ENCODE assay signal across 17 mouse cellular contexts in the genomic region with DNA sequence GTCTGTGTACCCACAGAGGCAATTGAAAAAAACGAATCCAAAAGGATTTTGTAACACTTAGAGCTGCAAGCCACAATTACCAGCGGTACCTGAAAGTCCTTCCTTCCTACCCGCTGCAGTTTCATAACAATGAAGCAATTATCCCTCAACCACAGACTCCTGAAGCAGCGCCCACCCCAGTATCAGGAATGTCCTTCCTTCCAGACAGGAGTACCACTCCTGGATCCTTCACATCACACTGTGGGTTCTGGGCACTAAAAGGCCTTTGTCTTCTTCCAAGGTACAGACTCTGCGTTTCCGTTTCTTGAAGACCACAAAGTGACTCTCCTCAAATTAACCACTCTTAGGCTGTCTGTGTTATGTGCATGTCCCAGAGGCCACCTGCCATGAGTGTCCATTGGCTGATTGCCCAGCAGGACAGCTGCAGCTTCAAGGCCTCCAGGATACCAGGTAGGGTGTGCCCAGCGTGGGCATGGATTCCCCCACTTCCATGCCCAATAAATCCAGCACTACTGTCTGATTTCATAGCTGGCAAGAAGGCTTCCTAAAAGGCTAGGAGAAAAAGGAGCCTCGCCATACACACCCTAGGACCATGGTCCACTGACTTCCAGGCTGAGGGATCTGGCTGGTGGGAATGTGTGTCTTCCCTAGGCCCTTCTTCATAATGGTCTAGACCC. TPM values are rescaled to one million over a fixed set of nuclear protein-coding genes. Genes with fewer than 3 reads are reported as not detected.
DNase-seq lines count a peak whose midpoint lies in the region; ATAC-seq and TF ChIP-seq lines count a peak whose summit lies in the region.
"Had no signal": no experiment of that assay in that cellular context is flagged by ENCODE, and none has a peak within 500 bp of the region (broad histone marks: within the 10 kb centered on the region; RNA-seq: fewer than 3 reads in every experiment).

No protein-coding gene starts in this region.

- no peak overlapping the region for H3K9ac ChIP-seq in embryonic facial prominence, embryonic 15.5 days
- H3K9ac ChIP-seq in lung, embryonic 14.5 days = no peak overlapping the region
- H3K9ac ChIP-seq in MEL (ENCODE audit: control insufficient read depth, low read depth, low read length, poor library complexity, severe bottlenecking) = peak overlapping the region; percentile 33; the same call in 1 of the 2 replicates
- H3K9ac ChIP-seq in liver, postnatal 0 days (replicated peaks) = no peak overlapping the region
- H3K9ac ChIP-seq: forebrain, embryonic 12.5 days had no signal

- DNase-seq in embryonic facial prominence, embryonic 10.5 days (ENCODE audit: low spot score) = no peak
- DNase-seq in lung, embryonic 14.5 days = peak; percentile 65
- no peak for DNase-seq in lung, adult 18-20 months
- DNase-seq in MEL (ENCODE audit: low read depth, low spot score) = no peak
- DNase-seq in liver, postnatal 0 days = no peak
- no peak for DNase-seq in adrenal gland, adult 2 months
- no peak for DNase-seq in embryo, embryonic 9.5 days (ENCODE audit: extremely low spot score)
- DNase-seq: adrenal gland, postnatal 10 days; cerebellum, adult 9-11 months; kidney, postnatal 10 days; right cerebral cortex, postnatal 4 days had no signal

- H3K79me2 ChIP-seq in MEL (ENCODE audit: control insufficient read depth, insufficient read depth, low read length, poor library complexity) = peaks cover 27% of the 10 kb centered on the region

- no peaks in the 10 kb centered on the region for H3K9me3 ChIP-seq in embryonic facial prominence, embryonic 15.5 days (replicated peaks)
- H3K9me3 ChIP-seq in embryonic facial prominence, embryonic 10.5 days = no peaks in the 10 kb centered on the region
- no peaks in the 10 kb centered on the region for H3K9me3 ChIP-seq in lung, embryonic 14.5 days (ENCODE audit: low read depth, low read length)
- H3K9me3 ChIP-seq in MEL (replicated peaks; ENCODE audit: insufficient read depth, low read length) = no peaks in the 10 kb centered on the region
- H3K9me3 ChIP-seq in liver, postnatal 0 days (ENCODE audit: low read length) = no peaks in the 10 kb centered on the region
- H3K9me3 ChIP-seq: forebrain, embryonic 12.5 days; hindbrain, embryonic 10.5 days had no signal

- no peak for TF ChIP-seq EP300 in MEL (IDR thresholded peaks at IDR 0.05; ENCODE audit: low read depth in 1 of 2, low read length in 2 of 2)
- TF ChIP-seq EP300 in liver, postnatal 0 days (IDR thresholded peaks at IDR 0.05; ENCODE audit: low read depth) = no peak

- H3K27ac ChIP-seq in embryonic facial prominence, embryonic 15.5 days (replicated peaks) = no peak overlapping the region; the same call in 1 of the 2 replicates
- no peak overlapping the region; the same call in 1 of the 2 replicates for H3K27ac ChIP-seq in embryonic facial prominence, embryonic 10.5 days (replicated peaks)
- H3K27ac ChIP-seq in lung, embryonic 14.5 days (ENCODE audit: low read depth) = peak overlapping the region; percentile 64
- H3K27ac ChIP-seq in MEL (ENCODE audit: control insufficient read depth, low read depth, low read length) = peak overlapping the region; percentile 92; the same call in 1 of the 2 replicates
- peak overlapping the region; percentile 61; the same call in 1 of the 2 replicates for H3K27ac ChIP-seq in liver, postnatal 0 days (ENCODE audit: low read depth)
- H3K27ac ChIP-seq: forebrain, embryonic 12.5 days; hindbrain, postnatal 0 days had no signal

- WGBS in embryonic facial prominence, embryonic 15.5 days = 50% methylated on average over 8 of the region's 8 CpGs
- WGBS in embryonic facial prominence, embryonic 10.5 days = 63% methylated on average over 8 of the region's 8 CpGs
- 53% methylated on average over 8 of the region's 8 CpGs for WGBS in lung, embryonic 14.5 days
- 49% methylated on average over 8 of the region's 8 CpGs for WGBS in liver, postnatal 0 days (ENCODE audit: insufficient replicate concordance)

- no peak overlapping the region for H3K4me3 ChIP-seq in embryonic facial prominence, embryonic 15.5 days (replicated peaks)
- no peak overlapping the region for H3K4me3 ChIP-seq in embryonic facial prominence, embryonic 10.5 days
- H3K4me3 ChIP-seq in lung, embryonic 14.5 days (ENCODE audit: low read depth, low read length) = no peak overlapping the region
- H3K4me3 ChIP-seq in MEL (ENCODE audit: control insufficient read depth in 1 of 2, insufficient read depth in 1 of 2, low read depth in 2 of 2, low read length in 2 of 2) = peak overlapping the region in 1 of 2 experiments; percentile 6; a peak in 2 of 4 replicates
- H3K4me3 ChIP-seq in liver, postnatal 0 days (ENCODE audit: low read depth, low read length) = no peak overlapping the region
- H3K4me3 ChIP-seq: forebrain, embryonic 12.5 days; hindbrain, embryonic 10.5 days had no signal

- H3K36me3 ChIP-seq in embryonic facial prominence, embryonic 15.5 days = no peaks in the 10 kb centered on the region
- no peaks in the 10 kb centered on the region for H3K36me3 ChIP-seq in embryonic facial prominence, embryonic 10.5 days (replicated peaks)
- no peaks in the 10 kb centered on the region for H3K36me3 ChIP-seq in lung, embryonic 14.5 days (ENCODE audit: insufficient read depth)
- peaks cover 0 to 65% of the 10 kb centered on the region in 2 experiments; a peak in 2 of 4 replicates for H3K36me3 ChIP-seq in MEL (ENCODE audit: control insufficient read depth in 1 of 2, insufficient read depth in 2 of 2, low read length in 2 of 2)
- H3K36me3 ChIP-seq in liver, postnatal 0 days (replicated peaks; ENCODE audit: insufficient read depth, low read length) = no peaks in the 10 kb centered on the region
- H3K36me3 ChIP-seq: forebrain, embryonic 12.5 days; hindbrain, embryonic 10.5 days had no signal

- TF ChIP-seq CTCF in lung, embryonic 14.5 days (IDR thresholded peaks at IDR 0.05; ENCODE audit: low read depth) = no peak
- TF ChIP-seq CTCF in MEL (IDR thresholded peaks at IDR 0.05 in 2 of 3, conservative IDR thresholded peaks at IDR 0.05 in 1 of 3; ENCODE audit: control insufficient read depth in 1 of 3, insufficient read depth in 1 of 3, low read depth in 2 of 3, low read length in 3 of 3, poor library complexity in 1 of 3, severe bottlenecking in 1 of 3) = no peak
- TF ChIP-seq CTCF in liver, postnatal 0 days (IDR thresholded peaks at IDR 0.05; ENCODE audit: low read depth) = no peak

- no peak for TF ChIP-seq RAD21 in MEL (IDR thresholded peaks at IDR 0.05; ENCODE audit: low read depth, low read length)

- no peak overlapping the region for H3K4me2 ChIP-seq in embryonic facial prominence, embryonic 15.5 days (replicated peaks)
- H3K4me2 ChIP-seq in lung, embryonic 14.5 days = no peak overlapping the region
- no peak overlapping the region for H3K4me2 ChIP-seq in liver, postnatal 0 days (ENCODE audit: low read depth, low read length)
- H3K4me2 ChIP-seq: forebrain, embryonic 12.5 days had no signal

- no peaks in the 10 kb centered on the region for H3K27me3 ChIP-seq in embryonic facial prominence, embryonic 15.5 days
- H3K27me3 ChIP-seq in embryonic facial prominence, embryonic 10.5 days (replicated peaks; ENCODE audit: low read depth, poor library complexity, severe bottlenecking) = no peaks in the 10 kb centered on the region
- no peaks in the 10 kb centered on the region for H3K27me3 ChIP-seq in lung, embryonic 14.5 days (ENCODE audit: insufficient read depth, low read length)
- no peaks in the 10 kb centered on the region for H3K27me3 ChIP-seq in MEL (ENCODE audit: control insufficient read depth in 1 of 2, insufficient read depth in 2 of 2, low read length in 2 of 2)
- no peaks in the 10 kb centered on the region for H3K27me3 ChIP-seq in liver, postnatal 0 days (ENCODE audit: insufficient read depth, low read length)
- H3K27me3 ChIP-seq: forebrain, embryonic 12.5 days had no signal

- TF ChIP-seq POLR2A in MEL (IDR thresholded peaks at IDR 0.05; ENCODE audit: control insufficient read depth in 1 of 2, insufficient read depth in 1 of 2, low read depth in 1 of 2, low read length in 2 of 2, poor library complexity in 1 of 2) = peak in 1 of 2 experiments; percentile 28; a peak in 1 of 4 replicates

- 0 out of 2 replicates have a peak, but pooled peaks cover 3% of the 10 kb centered on the region for H3K4me1 ChIP-seq in embryonic facial prominence, embryonic 15.5 days
- H3K4me1 ChIP-seq in embryonic facial prominence, embryonic 10.5 days = peaks cover 32% of the 10 kb centered on the region
- peaks cover 12% of the 10 kb centered on the region for H3K4me1 ChIP-seq in lung, embryonic 14.5 days (ENCODE audit: insufficient read depth)
- peaks cover 32 to 82% of the 10 kb centered on the region in 2 experiments for H3K4me1 ChIP-seq in MEL (ENCODE audit: control insufficient read depth in 1 of 2, insufficient read depth in 2 of 2, low read length in 2 of 2)
- peaks cover 48% of the 10 kb centered on the region for H3K4me1 ChIP-seq in liver, postnatal 0 days (ENCODE audit: insufficient read depth)

- 0 out of 2 replicates have a peak, but pooled peaks have one; percentile 5 for ATAC-seq in embryonic facial prominence, embryonic 15.5 days (ENCODE audit: insufficient number of reproducible peaks, low FRiP score, low TSS enrichment, low read depth)
- peak; percentile 75 for ATAC-seq in lung, embryonic 14.5 days (ENCODE audit: insufficient read depth)
- ATAC-seq in liver, postnatal 0 days = no peak
- ATAC-seq: hindbrain, postnatal 0 days; intestine, postnatal 0 days; midbrain, embryonic 16.5 days had no signal

TF ChIP-seq in MEL, 35 proteins besides CTCF, POLR2A, EP300 and RAD21 (continues in another document):
- TF ChIP-seq ZNF384 (IDR thresholded peaks at IDR 0.05; ENCODE audit: low read depth, low read length) (no peak), ZKSCAN1 (IDR thresholded peaks at IDR 0.05; ENCODE audit: low read depth, low read length) (no peak), USF1 (IDR thresholded peaks at IDR 0.05; ENCODE audit: low read depth, low read length) (no peak), GABPA (IDR thresholded peaks at IDR 0.05; ENCODE audit: low read depth, low read length) (no peak), ETS1 (IDR thresholded peaks at IDR 0.05; ENCODE audit: low read depth, low read length) (no peak), TAL1 (IDR thresholded peaks at IDR 0.05; ENCODE audit: low read length) (no peak), GATA1 (IDR thresholded peaks at IDR 0.05; ENCODE audit: low read depth, low read length) (no peak)

RNA-seq across cellular contexts. Expression of a gene that starts 32.2 kb away (rescaled TPM):
- 162 and 166 TPM in 2 replicates for polyA plus RNA-seq in embryonic facial prominence, embryonic 15.5 days (2015; fragmentation: Nextera tagmentation; extraction: Ambion mirVana)
- polyA plus RNA-seq in embryonic facial prominence, embryonic 10.5 days (2016; fragmentation: Nextera tagmentation; extraction: Ambion mirVana) = 74.5 and 77.0 TPM in 2 replicates
- 128 and 135 TPM in 2 replicates for polyA plus RNA-seq in lung, embryonic 14.5 days (2014; fragmentation: Nextera tagmentation; extraction: Ambion mirVana)
- 13.5 and 20.3 TPM in 2 replicates for total RNA-seq in MEL (2012; rRNA removed)
- 10 to 100 TPM in 1 of 2 experiments, not detected in 1; 24.5 TPM for polyA plus RNA-seq in MEL (2012; ENCODE audit: insufficient read depth in 1 of 2, insufficient read length in 2 of 2, low read depth in 1 of 2, low replicate concordance in 2 of 2, missing spikeins in 1 of 2)
- 16.4 and 17.2 TPM in 2 replicates for polyA plus RNA-seq in liver, postnatal 0 days (2015; fragmentation: Nextera tagmentation; extraction: Ambion mirVana)
- total RNA-seq in adrenal gland, adult 2 months (2021) = 10 to 100 TPM; 73.0 to 87.9 TPM
- polyA plus RNA-seq in adrenal gland, adult 2 months (2012; rRNA removed) = 107 and 117 TPM in 2 replicates

Comparison
In these comparisons a context has a peak if more than half of its experiments do, and no peak if none do; other contexts are left out.
1. H3K27ac ChIP-seq: peak in lung, embryonic 14.5 days (single experiment), MEL (single experiment) and liver, postnatal 0 days (single experiment); none in embryonic facial prominence, embryonic 15.5 days (single experiment) and embryonic facial prominence, embryonic 10.5 days (single experiment).